Mouse (Mus musculus) MEL (cell line): ENCODE results near the gene Gm12695.

ENCODE experiments used
- CTCF ChIP-seq, 3 experiments: IDR thresholded peaks in 2 of 3; conservative IDR thresholded peaks in 1 of 3; 2 replicates each; pipeline ENCODE4 v1.5.1; 2011 to 2012; ENCODE audit warnings: low read length in 3 of 3, low read depth in 2 of 3, mild to moderate bottlenecking in 2 of 3, improper control_type of control experiment in 1 of 3, inconsistent platforms in 1 of 3, mixed read lengths in 1 of 3, moderate library complexity in 1 of 3; ENCODE audit not compliant: control insufficient read depth in 1 of 3, insufficient read depth in 1 of 3, poor library complexity in 1 of 3, severe bottlenecking in 1 of 3
- MAX ChIP-seq: IDR thresholded peaks from 2 replicates; pipeline ENCODE4 v1.6.1; 2011; ENCODE audit warnings: low read length, improper control_type of control experiment
- POLR2A ChIP-seq, 2 experiments: IDR thresholded peaks; 2 replicates each; pipeline ENCODE4 v1.6.1; 2011 to 2012; ENCODE audit warnings: low read length in 2 of 2, mild to moderate bottlenecking in 2 of 2, control low read depth in 1 of 2, improper control_type of control experiment in 1 of 2, low read depth in 1 of 2, moderate library complexity in 1 of 2; ENCODE audit not compliant: control insufficient read depth in 1 of 2, insufficient read depth in 1 of 2, poor library complexity in 1 of 2
- POLR2AphosphoS2 ChIP-seq: IDR thresholded peaks from 2 replicates; pipeline ENCODE4 v1.6.1; 2011; ENCODE audit warnings: low read length, improper control_type of control experiment
- ZKSCAN1 ChIP-seq: IDR thresholded peaks from 2 replicates; pipeline ENCODE4 v1.6.1; 2012; ENCODE audit warnings: low read depth, mild to moderate bottlenecking, inconsistent platforms, low read length, improper control_type of control experiment, moderate library complexity

GRCm38 (mm10) chr4:96697511-96698217 is 87.3 kb downstream of the Gm12695 start:
- no peak for TF ChIP-seq ZKSCAN1
- no peak for TF ChIP-seq CTCF (IDR thresholded peaks at IDR 0.05 in 2 of 3, conservative IDR thresholded peaks at IDR 0.05 in 1 of 3; ENCODE audit: control insufficient read depth in 1 of 3, insufficient read depth in 1 of 3, low read depth in 2 of 3, low read length in 3 of 3, poor library complexity in 1 of 3, severe bottlenecking in 1 of 3)
- no peak for TF ChIP-seq POLR2AphosphoS2
- no peak for TF ChIP-seq POLR2A (IDR thresholded peaks at IDR 0.05; ENCODE audit: control insufficient read depth in 1 of 2, insufficient read depth in 1 of 2, low read depth in 1 of 2, low read length in 2 of 2, poor library complexity in 1 of 2)
- TF ChIP-seq MAX = no peak
